Mouse (Mus musculus): ENCODE data around the gene Cerk. TPM values are rescaled to one million over a fixed set of nuclear protein-coding genes. Genes with fewer than 3 reads are reported as not detected.

Gene Cerk
- polyA plus RNA-seq, 1 experiment from 2014 or later = 16.8 TPM

DNA sequence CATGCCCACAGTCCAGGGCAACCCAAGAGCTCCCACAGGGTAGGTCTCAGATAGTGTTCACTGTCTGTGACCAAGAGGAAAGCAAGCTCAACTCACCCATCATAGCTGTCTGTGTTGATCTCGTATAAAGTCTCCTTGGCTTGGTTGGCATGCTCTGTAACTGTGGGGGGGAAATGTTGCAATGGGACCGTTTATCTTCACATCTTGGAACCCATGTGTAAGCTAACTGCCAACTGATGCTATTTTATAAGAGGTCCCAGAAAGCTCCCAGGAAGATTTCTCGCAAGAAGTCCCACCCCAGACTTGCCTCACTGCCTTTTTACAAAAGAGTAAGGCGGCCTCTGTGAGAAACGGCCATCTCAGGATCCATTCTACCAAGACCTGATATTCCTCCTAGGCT is 29.4 kb downstream of the Cerk start:
- no peak overlapping the region for H3K27ac ChIP-seq (replicated peaks)
- ATAC-seq (ENCODE audit: insufficient number of reproducible peaks, low FRiP score, low TSS enrichment, low read depth) = no peak
- no peaks in the 10 kb centered on the region for H3K27me3 ChIP-seq
- 70% methylated on average over 5 of the region's 5 CpGs for WGBS
- H3K36me3 ChIP-seq = peaks cover 43% of the 10 kb centered on the region
- no peaks in the 10 kb centered on the region for H3K9me3 ChIP-seq (replicated peaks)
- H3K4me3 ChIP-seq (replicated peaks) = no peak overlapping the region
- H3K9ac ChIP-seq = no peak overlapping the region
- H3K4me1 ChIP-seq = no peaks in the 10 kb centered on the region
- H3K4me2 ChIP-seq (replicated peaks) = no peak overlapping the region

DNA sequence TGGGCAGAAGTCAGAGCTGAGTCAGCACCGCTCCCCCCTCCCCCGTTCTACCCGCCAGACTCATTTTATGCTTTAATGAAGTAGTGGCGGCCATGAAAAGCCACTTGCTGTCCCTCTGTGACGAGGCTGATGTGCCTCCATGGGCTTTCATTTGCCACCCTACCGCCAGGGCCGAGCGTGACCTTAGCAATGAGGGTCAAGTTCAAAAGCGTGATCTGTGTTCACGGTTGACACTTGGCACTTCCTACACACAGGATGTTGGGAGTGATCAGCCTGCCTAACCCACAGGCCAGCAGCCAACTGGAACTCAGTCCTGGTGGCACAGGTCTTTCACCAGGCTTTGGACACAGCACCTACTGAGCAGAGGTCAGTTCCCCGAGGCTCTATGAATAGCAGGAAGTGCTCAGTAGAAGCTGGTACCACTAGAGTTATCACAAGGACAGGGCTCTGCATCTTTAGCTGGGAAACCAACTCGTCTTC is 32.4 kb downstream of the Cerk start:
- Histone ChIP-seq H3K4me1 (no peaks in the 10 kb centered on the region), H3K27me3 (no peaks in the 10 kb centered on the region), H3K4me2 (replicated peaks) (no peak overlapping the region), H3K9me3 (replicated peaks) (no peaks in the 10 kb centered on the region), H3K36me3 (peaks cover 51% of the 10 kb centered on the region), H3K9ac (no peak overlapping the region), H3K27ac (replicated peaks) (no peak overlapping the region), H3K4me3 (replicated peaks) (no peak overlapping the region)
- WGBS = 88% methylated on average over 12 of the region's 12 CpGs
- no peak for ATAC-seq (ENCODE audit: insufficient number of reproducible peaks, low FRiP score, low TSS enrichment, low read depth)

DNA sequence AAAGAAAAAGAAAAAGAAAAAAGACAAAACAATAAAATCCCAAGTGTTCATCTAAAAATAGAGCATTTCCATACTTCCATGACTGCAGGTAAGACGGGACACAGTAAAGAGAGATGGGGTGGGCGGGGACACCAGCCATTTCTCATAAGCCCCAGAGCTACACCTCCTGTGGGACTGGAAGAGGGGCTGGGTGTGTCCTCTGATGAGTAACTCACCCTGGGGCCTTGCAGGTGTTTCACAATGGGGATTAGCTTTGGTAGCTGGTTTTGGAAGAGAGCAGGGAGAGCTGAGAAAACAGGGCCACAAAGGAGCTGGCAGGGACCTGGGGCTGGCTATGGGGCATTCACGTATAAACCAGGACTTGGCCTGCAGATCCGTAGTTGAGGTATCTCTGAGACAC is 35.3 kb downstream of the Cerk start:
- no peak overlapping the region for H3K4me3 ChIP-seq (replicated peaks)
- no peaks in the 10 kb centered on the region for H3K27me3 ChIP-seq
- H3K27ac ChIP-seq (replicated peaks) = 0 out of 2 replicates have a peak overlapping the region, but pooled peaks have one; percentile 44
- peaks cover 63% of the 10 kb centered on the region for H3K36me3 ChIP-seq
- H3K4me2 ChIP-seq (replicated peaks) = no peak overlapping the region
- H3K4me1 ChIP-seq = no peaks in the 10 kb centered on the region
- no peak for ATAC-seq (ENCODE audit: insufficient number of reproducible peaks, low FRiP score, low TSS enrichment, low read depth)
- WGBS = 54% methylated on average over 4 of the region's 4 CpGs
- H3K9ac ChIP-seq = no peak overlapping the region
- H3K9me3 ChIP-seq (replicated peaks) = no peaks in the 10 kb centered on the region

DNA sequence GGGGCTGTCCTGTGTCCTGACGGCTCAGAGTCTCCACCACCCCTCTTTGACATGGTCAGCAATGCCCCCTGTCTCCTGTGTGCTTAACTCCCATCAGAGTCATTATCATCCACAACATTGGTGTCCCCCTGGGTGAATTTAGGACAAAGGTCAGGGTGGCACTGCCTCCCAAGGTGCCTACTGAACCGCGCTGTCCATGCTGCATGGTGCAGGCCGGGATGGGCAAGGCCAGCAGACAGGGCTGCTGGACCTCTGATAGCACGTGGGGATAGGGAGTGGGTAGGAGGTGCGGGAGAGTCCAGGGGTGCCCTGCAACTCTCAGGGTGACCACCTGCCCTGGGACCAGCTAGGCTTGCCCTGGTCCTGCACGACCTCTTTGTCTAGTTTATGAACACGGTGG is 39.0 kb downstream of the Cerk start:
- Histone ChIP-seq H3K9ac (no peak overlapping the region), H3K27me3 (no peaks in the 10 kb centered on the region), H3K4me1 (no peaks in the 10 kb centered on the region), H3K27ac (replicated peaks) (no peak overlapping the region), H3K9me3 (replicated peaks) (no peaks in the 10 kb centered on the region), H3K4me3 (replicated peaks) (no peak overlapping the region), H3K4me2 (replicated peaks) (no peak overlapping the region), H3K36me3 (peaks cover 65% of the 10 kb centered on the region)
- 83% methylated on average over 8 of the region's 8 CpGs for WGBS
- ATAC-seq (ENCODE audit: insufficient number of reproducible peaks, low FRiP score, low TSS enrichment, low read depth) = no peak

DNA sequence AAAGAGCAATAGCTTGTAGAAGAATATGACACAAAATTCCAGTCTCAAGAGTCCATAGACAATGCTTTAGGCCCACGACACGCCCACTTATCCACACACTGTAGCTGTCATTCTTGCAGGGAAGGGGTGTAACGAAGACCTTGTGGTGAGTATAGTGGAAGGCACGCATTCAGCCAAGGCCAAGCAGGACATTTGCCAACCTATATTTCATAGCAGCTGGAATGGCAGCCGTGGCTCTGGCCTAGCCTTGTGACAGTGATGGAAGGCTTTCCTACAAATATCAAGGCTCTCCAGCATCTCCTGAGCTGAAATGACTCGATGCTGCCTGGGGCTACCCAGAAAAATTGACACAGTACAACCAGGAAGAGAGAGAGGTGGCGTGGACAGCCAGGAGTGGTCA is 40.9 kb downstream of the Cerk start:
- 85% methylated on average over 7 of the region's 7 CpGs for WGBS
- no peak for ATAC-seq (ENCODE audit: insufficient number of reproducible peaks, low FRiP score, low TSS enrichment, low read depth)
- H3K4me3 ChIP-seq (replicated peaks) = no peak overlapping the region
- H3K36me3 ChIP-seq = peaks cover 69% of the 10 kb centered on the region
- no peaks in the 10 kb centered on the region for H3K27me3 ChIP-seq
- no peak overlapping the region for H3K27ac ChIP-seq (replicated peaks)
- H3K4me2 ChIP-seq (replicated peaks) = no peak overlapping the region
- H3K9me3 ChIP-seq (replicated peaks) = no peaks in the 10 kb centered on the region
- H3K4me1 ChIP-seq = no peaks in the 10 kb centered on the region
- H3K9ac ChIP-seq = no peak overlapping the region

DNA sequence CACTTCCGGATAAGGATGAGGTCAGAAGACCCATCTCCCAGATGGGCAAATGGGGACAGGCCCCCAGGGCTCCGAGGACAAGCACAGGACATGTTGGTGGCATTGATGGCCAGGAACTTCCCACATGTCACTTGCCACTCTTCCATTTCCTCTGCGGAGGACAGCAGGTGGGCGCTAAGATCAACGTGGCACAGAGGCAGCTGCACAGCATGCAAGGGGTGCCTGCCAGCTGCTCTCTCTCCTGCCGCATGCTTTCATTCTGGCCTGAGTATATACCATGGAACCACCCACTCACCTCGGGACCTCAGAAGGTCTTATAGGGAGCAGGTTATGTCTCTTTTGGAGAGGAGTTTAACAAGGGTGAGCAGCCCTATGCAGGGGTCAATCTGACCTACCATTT is 41.4 kb downstream of the Cerk start:
- Histone ChIP-seq H3K9me3 (replicated peaks) (no peaks in the 10 kb centered on the region), H3K4me3 (replicated peaks) (no peak overlapping the region), H3K27ac (replicated peaks) (no peak overlapping the region), H3K4me2 (replicated peaks) (no peak overlapping the region), H3K36me3 (peaks cover 73% of the 10 kb centered on the region), H3K27me3 (no peaks in the 10 kb centered on the region), H3K9ac (no peak overlapping the region), H3K4me1 (no peaks in the 10 kb centered on the region)
- 81% methylated on average over 7 of the region's 7 CpGs for whole genome bisulfite sequencing
- ATAC-seq (ENCODE audit: insufficient number of reproducible peaks, low FRiP score, low TSS enrichment, low read depth) = no peak

DNA sequence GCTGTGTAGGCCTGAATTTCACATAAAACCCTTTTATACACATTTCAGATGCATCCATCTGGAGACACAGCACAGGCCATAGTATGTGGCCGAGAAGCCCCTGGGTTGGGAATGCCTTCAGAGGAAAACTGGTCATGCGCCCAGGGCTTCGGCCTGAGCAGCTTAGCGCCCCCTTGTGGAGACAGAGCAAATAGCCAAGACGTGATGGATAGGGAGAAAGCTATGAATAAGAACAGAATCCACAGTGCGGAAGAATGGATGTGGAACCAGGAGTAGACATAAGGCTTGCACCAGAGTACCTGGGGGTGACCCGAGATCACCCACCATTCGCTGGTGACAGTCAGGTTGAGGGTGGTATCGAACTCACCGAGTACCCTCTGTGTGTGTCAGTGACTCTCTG is 45.6 kb downstream of the Cerk start:
- Histone ChIP-seq H3K9me3 (replicated peaks) (no peaks in the 10 kb centered on the region), H3K36me3 (peaks cover 47% of the 10 kb centered on the region)

DNA sequence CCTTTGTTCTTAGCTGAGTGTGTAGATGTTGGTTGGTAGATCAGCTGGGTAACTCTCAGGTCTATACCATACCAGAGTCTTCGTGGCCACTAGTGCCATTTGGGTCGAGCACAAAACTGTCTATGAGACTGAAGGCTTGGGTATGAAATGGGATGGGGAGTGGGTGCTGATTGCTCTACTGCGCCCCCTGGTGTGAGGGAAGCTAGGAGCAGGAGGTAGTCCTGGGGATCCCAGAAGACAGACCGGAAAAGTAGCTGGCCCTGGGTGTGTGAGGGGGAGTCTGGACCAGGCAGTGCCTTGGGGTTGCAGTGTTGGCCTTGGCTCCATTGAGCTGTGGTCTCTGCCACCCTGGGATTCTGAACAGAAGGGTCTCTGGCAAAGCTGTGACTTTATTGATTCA is 48.3 kb downstream of the Cerk start:
- Histone ChIP-seq H3K9ac (no peak overlapping the region), H3K9me3 (replicated peaks) (no peaks in the 10 kb centered on the region), H3K4me1 (no peaks in the 10 kb centered on the region), H3K27ac (replicated peaks) (no peak overlapping the region), H3K27me3 (no peaks in the 10 kb centered on the region), H3K4me2 (replicated peaks) (no peak overlapping the region), H3K4me3 (replicated peaks) (no peak overlapping the region), H3K36me3 (peaks cover 42% of the 10 kb centered on the region)
- no peak for ATAC-seq (ENCODE audit: insufficient number of reproducible peaks, low FRiP score, low TSS enrichment, low read depth)
- 68% methylated on average over 4 of the region's 4 CpGs for WGBS

More for the DNA sequence above, 45.6 kb downstream of the Cerk start:
- ATAC-seq (ENCODE audit: insufficient number of reproducible peaks, low FRiP score, low TSS enrichment, low read depth) = 0 out of 2 replicates have a peak, but pooled peaks have one; percentile 15
- Histone ChIP-seq H3K4me1 (no peaks in the 10 kb centered on the region), H3K4me3 (replicated peaks) (no peak overlapping the region), H3K27me3 (no peaks in the 10 kb centered on the region), H3K27ac (replicated peaks) (no peak overlapping the region), H3K9ac (no peak overlapping the region), H3K4me2 (replicated peaks) (no peak overlapping the region)
- 31% methylated on average over 10 of the region's 10 CpGs for WGBS

DNA sequence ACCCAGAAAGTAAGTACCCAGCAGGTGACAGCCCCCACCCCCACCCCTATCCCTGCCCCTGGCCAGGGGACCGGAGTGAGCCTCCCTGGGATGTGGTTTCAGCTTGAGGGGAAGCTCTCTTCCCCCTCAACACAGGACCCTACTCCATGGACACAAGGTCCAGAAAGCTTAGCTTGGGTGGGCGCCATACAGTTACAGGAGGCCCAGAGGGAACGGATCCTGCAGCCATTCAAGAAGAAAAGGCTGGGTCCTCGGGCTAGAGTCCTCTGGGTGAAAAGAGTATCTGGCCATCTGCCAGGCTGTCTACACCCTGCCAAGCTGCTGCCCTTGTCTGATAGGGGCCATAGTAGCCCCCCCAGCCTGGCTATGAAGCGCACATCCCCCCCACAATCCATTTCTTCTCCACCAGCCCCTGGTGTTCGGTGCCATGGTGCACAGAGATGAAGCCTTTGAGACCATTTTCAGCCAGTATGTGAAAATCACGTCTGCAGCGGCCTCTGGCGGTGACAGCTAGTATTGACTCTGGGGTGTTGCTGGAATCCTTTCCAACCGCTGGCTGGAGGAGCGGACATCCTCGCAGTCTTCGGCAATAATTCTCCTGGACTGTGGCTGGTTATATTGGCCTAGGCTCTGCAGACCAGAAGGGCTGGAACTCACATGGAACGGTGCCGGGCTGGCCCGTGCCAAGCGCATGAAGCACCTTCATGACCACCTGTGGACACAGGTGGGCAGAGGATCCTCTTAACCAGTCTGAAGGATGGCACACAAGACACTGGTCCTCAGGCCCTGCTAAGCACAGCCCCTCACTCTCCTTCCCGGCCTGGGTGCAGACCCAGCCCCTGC is 50.8 kb downstream of the Cerk start:
- Histone ChIP-seq H3K4me2 (replicated peaks) (no peak overlapping the region), H3K27ac (replicated peaks) (no peak overlapping the region), H3K27me3 (no peaks in the 10 kb centered on the region), H3K9ac (no peak overlapping the region), H3K36me3 (peaks cover 42% of the 10 kb centered on the region), H3K9me3 (replicated peaks) (no peaks in the 10 kb centered on the region), H3K4me3 (replicated peaks) (no peak overlapping the region), H3K4me1 (no peaks in the 10 kb centered on the region)
- 46% methylated on average over 18 of the region's 18 CpGs for WGBS
- no peak for ATAC-seq (ENCODE audit: insufficient number of reproducible peaks, low FRiP score, low TSS enrichment, low read depth)

DNA sequence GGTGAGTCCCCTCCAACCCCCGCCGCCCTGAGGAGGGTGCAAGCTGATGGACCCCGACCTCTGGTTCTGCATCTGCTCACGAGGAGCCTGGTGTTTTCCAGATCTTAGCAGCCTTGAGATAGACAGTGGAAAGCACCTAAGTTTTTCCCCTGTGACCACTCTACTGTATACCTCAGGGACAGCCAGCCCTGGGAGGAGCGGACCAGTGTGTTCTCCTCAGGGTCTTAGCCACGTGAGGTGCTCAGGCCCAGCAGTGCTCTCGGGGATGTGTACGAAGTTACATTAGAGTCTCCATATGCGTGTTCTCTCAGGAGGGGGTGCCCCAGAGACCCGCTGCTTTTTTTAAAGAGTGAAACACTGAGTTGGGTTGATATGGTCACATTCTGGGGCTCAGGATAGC is 55.3 kb downstream of the Cerk start:
- no peak overlapping the region for H3K4me2 ChIP-seq (replicated peaks)
- ATAC-seq (ENCODE audit: insufficient number of reproducible peaks, low FRiP score, low TSS enrichment, low read depth) = no peak
- H3K36me3 ChIP-seq = peaks cover 48% of the 10 kb centered on the region

DNA sequence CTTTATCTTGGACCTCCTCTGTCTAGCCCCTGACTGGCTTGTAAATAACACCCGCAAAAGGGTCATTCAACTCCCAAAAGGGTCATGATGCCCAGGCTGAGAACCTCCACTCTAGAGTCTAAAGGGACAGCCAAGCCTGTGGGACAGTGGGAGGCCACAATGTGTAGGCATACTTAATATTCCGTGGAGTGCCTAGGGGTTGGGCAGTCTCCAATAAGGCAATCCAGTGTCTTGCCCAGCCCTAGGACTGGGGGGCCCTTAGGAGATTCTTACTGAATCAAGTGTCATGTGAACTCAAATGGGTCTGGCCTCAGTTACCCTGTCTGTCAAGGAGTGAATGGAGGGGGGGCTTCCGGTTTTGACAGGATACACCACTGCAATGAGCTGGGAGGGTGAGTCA is 56.9 kb downstream of the Cerk start:
- Histone ChIP-seq H3K4me3 (replicated peaks) (no peak overlapping the region), H3K9ac (no peak overlapping the region), H3K36me3 (peaks cover 55% of the 10 kb centered on the region), H3K9me3 (replicated peaks) (no peaks in the 10 kb centered on the region), H3K4me2 (replicated peaks) (no peak overlapping the region), H3K27me3 (no peaks in the 10 kb centered on the region), H3K4me1 (no peaks in the 10 kb centered on the region), H3K27ac (replicated peaks) (no peak overlapping the region)
- no peak for ATAC-seq (ENCODE audit: insufficient number of reproducible peaks, low FRiP score, low TSS enrichment, low read depth)
- WGBS = 78% methylated on average over 3 of the region's 3 CpGs

More for the DNA sequence above, 55.3 kb downstream of the Cerk start:
- no peak overlapping the region for H3K9ac ChIP-seq
- H3K9me3 ChIP-seq (replicated peaks) = no peaks in the 10 kb centered on the region
- H3K27me3 ChIP-seq = no peaks in the 10 kb centered on the region
- no peaks in the 10 kb centered on the region for H3K4me1 ChIP-seq
- no peak overlapping the region for H3K4me3 ChIP-seq (replicated peaks)
- H3K27ac ChIP-seq (replicated peaks) = no peak overlapping the region
- 93% methylated on average over 10 of the region's 10 CpGs for WGBS

DNA sequence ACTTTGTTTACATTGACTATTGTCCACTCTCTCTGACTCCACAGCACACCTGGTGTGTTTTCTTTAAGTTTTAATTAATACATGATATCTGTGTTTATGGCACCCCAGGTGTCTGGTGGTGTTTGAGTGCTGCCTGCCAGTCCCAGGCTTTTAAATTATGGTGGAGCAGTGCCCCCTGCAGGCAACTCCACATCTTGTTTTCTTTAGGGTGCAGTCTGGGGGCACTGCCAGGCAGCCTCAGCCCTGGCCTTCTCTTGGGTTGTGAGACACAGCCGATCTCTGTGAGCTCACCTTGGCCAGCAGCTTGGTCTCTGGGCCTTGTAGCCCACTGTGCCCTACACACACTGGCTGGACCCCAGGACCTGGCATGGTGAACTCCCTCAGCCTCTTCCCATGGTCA is 61.6 kb downstream of the Cerk start:
- H3K4me3 ChIP-seq (replicated peaks) = no peak overlapping the region
- no peaks in the 10 kb centered on the region for H3K27me3 ChIP-seq
- 43% methylated on average over 1 of the region's 1 CpGs for WGBS
- no peak overlapping the region for H3K27ac ChIP-seq (replicated peaks)
- H3K36me3 ChIP-seq = peaks cover 52% of the 10 kb centered on the region
- H3K4me2 ChIP-seq (replicated peaks) = no peak overlapping the region
- H3K4me1 ChIP-seq = no peaks in the 10 kb centered on the region
- H3K9ac ChIP-seq = no peak overlapping the region
- H3K9me3 ChIP-seq (replicated peaks) = no peaks in the 10 kb centered on the region
- no peak for ATAC-seq (ENCODE audit: insufficient number of reproducible peaks, low FRiP score, low TSS enrichment, low read depth)
